Mouse (Mus musculus) heart, embryonic 16.5 days (tissue): ENCODE measurements around the gene Iqub. TPM values are rescaled to one million over a fixed set of nuclear protein-coding genes. Genes with fewer than 3 reads are reported as not detected.

Source experiments
- ATAC-seq: fragments of 200-750 bp; cut with Nextera tagmentation; replicated peaks from 2 replicates; pipeline ENCODE4 v1.8.0; 2017; ENCODE audit warnings: moderate number of reproducible peaks; ENCODE audit not compliant: insufficient read depth, low FRiP score; ENCODE audit errors: extremely low read depth
- H3K27ac ChIP-seq: fragments of 300-500 bp; sonication (generic); 2 replicates; pipeline ENCODE4 v1.5.1; 2014; ENCODE audit warnings: mild to moderate bottlenecking, low read length, control low read depth, moderate library complexity
- H3K27me3 ChIP-seq: fragments of 300-500 bp; sonication (generic); 2 replicates; pipeline ENCODE4 v1.6.1; 2014; ENCODE audit warnings: low read length, mixed read lengths; ENCODE audit not compliant: control insufficient read depth, insufficient read depth
- H3K36me3 ChIP-seq: fragments of 300-500 bp; sonication (generic); 2 replicates; pipeline ENCODE4 v1.6.1; 2014; ENCODE audit not compliant: control insufficient read depth, insufficient read depth
- H3K4me1 ChIP-seq: fragments of 300-500 bp; sonication (generic); 2 replicates; pipeline ENCODE4 v1.6.1; 2014; ENCODE audit warnings: low read length, mixed read lengths; ENCODE audit not compliant: control insufficient read depth, insufficient read depth
- H3K4me2 ChIP-seq: fragments of 300-500 bp; sonication (generic); 2 replicates; pipeline ENCODE4 v1.6.1; 2014; ENCODE audit warnings: low read depth, mild to moderate bottlenecking, control low read depth, low read length
- H3K4me3 ChIP-seq: fragments of 300-500 bp; sonication (generic); 2 replicates; pipeline ENCODE4 v1.5.1; 2014; ENCODE audit warnings: mild to moderate bottlenecking, control low read depth, low read length
- H3K9ac ChIP-seq: fragments of 300-500 bp; sonication (generic); 2 replicates; pipeline ENCODE4 v1.6.1; 2014; ENCODE audit warnings: low read length, control low read depth
- H3K9me3 ChIP-seq: fragments of 300-500 bp; sonication (generic); replicated peaks from 2 replicates; pipeline ENCODE4 v1.6.1; 2016; ENCODE audit warnings: low read length; ENCODE audit not compliant: control insufficient read depth
- WGBS: fragments of 180-500 bp; shearing (Covaris S2); extraction: QIAGEN DNeasy Blood & Tissue Kit; methylation state at CpG from one replicate; pipeline ENCODE4 v1.1.7; 2014; 5-methylcytosine and 5-hydroxymethylcytosine counted together
- polyA plus RNA-seq: library from polyadenylated mRNA; unstranded; fragments of >200 nt; fragmentation: Nextera tagmentation; extraction: Ambion mirVana; gene quantifications from 2 replicates; pipeline ENCODE4 v1.2.1, GENCODE M21; 2015

Iqub gene
- polyA plus RNA-seq, 1 experiment from 2014 or later = 0.30 TPM

DNA sequence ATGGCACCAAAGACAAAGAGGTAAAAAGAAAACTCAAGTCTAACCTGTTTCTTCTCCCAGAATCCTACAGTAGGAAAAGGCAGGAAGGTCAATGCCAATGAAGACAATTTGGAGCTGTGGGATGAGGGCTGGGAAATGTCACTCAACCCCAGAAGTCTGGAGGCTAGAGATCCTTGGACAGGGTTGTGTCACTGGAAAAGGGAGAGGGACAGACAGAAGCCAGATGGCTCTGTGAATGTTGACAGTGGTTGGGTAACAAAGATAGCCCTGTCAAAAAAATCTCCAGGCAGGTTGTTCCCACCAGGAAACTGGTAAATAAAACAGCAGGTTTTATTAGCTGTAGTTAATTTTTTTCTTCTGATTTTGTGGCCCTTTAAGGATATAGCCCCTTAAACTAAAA is 27.5 kb upstream of the Iqub start:
- Histone ChIP-seq H3K4me2 (no peak overlapping the region), H3K4me3 (no peak overlapping the region), H3K27ac (peak overlapping the region; percentile 77), H3K36me3 (no peaks in the 10 kb centered on the region), H3K9ac (no peak overlapping the region), H3K9me3 (no peaks in the 10 kb centered on the region), H3K27me3 (no peaks in the 10 kb centered on the region), H3K4me1 (peaks cover 29% of the 10 kb centered on the region)
- ATAC-seq = peak; percentile 68; the same call in 1 of the 2 replicates

DNA sequence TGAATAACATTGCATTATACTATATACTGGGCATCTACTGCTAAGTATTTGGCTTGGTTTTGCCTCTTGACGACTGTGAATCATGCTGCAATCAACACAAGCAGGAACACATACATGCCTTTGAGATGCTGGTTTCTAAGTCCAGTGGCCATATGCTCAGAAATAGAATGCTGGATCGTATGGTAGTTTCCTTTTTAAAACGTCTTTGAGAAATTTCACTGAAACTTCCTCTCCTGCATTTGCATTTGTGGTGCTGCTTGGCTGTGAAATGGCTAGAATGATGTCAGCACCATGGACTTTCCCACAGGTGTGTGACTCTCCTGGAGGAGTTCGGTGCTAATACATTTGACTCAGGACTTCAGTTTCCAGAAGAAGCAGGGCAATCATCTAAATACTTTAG is 25.2 kb upstream of the Iqub start:
- H3K4me1 ChIP-seq = peaks cover 17% of the 10 kb centered on the region
- no peak overlapping the region for H3K4me2 ChIP-seq
- no peak overlapping the region for H3K9ac ChIP-seq
- H3K9me3 ChIP-seq = no peaks in the 10 kb centered on the region
- no peak for ATAC-seq
- H3K27ac ChIP-seq = no peak overlapping the region
- H3K4me3 ChIP-seq = no peak overlapping the region
- 65% methylated on average over 4 of the region's 4 CpGs for WGBS
- no peaks in the 10 kb centered on the region for H3K27me3 ChIP-seq
- H3K36me3 ChIP-seq = no peaks in the 10 kb centered on the region

DNA sequence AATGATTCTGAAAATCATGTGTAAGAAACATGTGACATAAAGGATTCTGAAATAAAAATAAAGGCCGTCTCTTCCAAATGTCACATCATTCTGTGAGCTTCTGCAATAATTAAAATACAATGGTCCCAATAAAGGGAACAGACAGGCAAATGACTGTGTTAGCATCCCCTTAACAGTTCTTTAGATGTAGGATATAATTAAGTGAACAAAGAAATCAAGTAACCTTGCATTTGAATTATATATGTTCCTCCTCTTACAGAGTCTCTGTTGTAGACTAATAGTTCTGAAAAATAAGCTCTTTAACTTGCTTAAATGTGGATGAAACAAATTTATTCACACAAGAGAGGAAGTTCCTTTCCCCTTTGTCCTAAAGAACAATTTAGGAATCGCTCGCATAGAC is 23.6 kb upstream of the Iqub start:
- no peak overlapping the region for H3K9ac ChIP-seq
- 91% methylated on average over 3 of the region's 3 CpGs for WGBS
- no peak overlapping the region for H3K27ac ChIP-seq
- H3K4me3 ChIP-seq = no peak overlapping the region
- no peaks in the 10 kb centered on the region for H3K9me3 ChIP-seq
- no peak for ATAC-seq
- H3K4me1 ChIP-seq = peaks cover 17% of the 10 kb centered on the region
- no peak overlapping the region for H3K4me2 ChIP-seq
- H3K27me3 ChIP-seq = no peaks in the 10 kb centered on the region
- no peaks in the 10 kb centered on the region for H3K36me3 ChIP-seq

DNA sequence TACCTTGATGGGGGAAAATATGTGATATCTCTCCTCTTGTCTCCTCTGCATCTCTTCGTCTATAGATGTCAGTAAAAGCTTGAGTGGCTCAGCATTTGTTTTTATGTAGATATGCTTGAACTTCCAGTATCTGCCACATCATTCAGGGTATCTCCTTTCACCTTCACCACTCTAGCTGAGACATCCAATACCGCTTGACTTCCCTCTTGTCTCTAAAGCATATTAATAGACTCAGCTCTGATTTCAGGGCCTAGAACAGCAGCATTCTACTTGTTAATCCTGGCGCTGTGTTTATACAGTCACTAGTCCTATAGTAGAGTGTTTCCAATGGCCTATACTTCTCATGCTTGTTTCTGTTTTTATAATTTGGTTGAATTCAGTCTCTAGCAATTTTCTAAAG is 17.9 kb upstream of the Iqub start:
- ATAC-seq = no peak
- Histone ChIP-seq H3K4me3 (no peak overlapping the region), H3K9ac (no peak overlapping the region), H3K4me2 (no peak overlapping the region), H3K9me3 (no peaks in the 10 kb centered on the region), H3K4me1 (peaks cover 22% of the 10 kb centered on the region), H3K27ac (0 out of 2 replicates have a peak overlapping the region, but pooled peaks have one; percentile 13), H3K27me3 (no peaks in the 10 kb centered on the region), H3K36me3 (no peaks in the 10 kb centered on the region)
- 42% methylated on average over 3 of the region's 3 CpGs for WGBS

DNA sequence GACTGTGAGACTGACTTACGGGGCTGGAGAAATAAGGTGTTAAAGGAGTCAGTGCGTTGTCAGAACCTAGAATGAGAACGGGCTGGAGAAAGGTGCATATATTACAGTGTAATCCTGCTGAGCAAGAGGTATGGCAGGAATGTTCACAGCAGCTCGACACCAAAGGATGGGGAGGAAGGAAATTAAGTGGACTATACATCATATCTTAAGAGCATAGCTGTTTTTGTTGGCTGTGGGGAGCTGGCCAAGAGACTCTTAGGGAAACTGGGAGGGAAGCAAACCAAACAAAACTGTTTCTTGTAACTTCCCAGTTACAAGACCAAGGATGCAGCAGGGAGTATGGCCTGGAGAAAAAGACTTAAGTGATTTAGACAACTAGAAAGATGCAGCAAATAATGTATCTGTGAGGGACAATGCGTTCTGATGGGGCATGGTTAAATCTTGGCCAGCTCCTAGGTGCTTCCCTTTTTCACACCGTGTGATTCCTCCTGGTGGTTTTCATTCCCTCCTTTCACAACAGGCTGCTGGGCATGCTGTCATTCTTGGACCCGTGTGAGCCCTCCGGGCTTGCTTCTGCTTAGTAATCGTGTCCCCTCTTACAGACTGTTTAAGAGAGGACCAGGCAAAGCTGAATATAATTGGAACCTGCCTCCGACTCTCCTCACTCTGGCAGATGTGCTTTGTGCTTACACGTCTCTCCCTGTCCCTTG is 16.0 kb upstream of the Iqub start:
- H3K4me2 ChIP-seq = peak overlapping the region; percentile 56
- H3K4me3 ChIP-seq = peak overlapping the region; percentile 31
- peaks cover 30% of the 10 kb centered on the region for H3K4me1 ChIP-seq
- no peaks in the 10 kb centered on the region for H3K27me3 ChIP-seq
- H3K9ac ChIP-seq = peak overlapping the region; percentile 1; the same call in 1 of the 2 replicates
- H3K36me3 ChIP-seq = no peaks in the 10 kb centered on the region
- WGBS = 24% methylated on average over 11 of the region's 11 CpGs
- ATAC-seq = no peak
- peak overlapping the region; percentile 73 for H3K27ac ChIP-seq
- no peaks in the 10 kb centered on the region for H3K9me3 ChIP-seq

DNA sequence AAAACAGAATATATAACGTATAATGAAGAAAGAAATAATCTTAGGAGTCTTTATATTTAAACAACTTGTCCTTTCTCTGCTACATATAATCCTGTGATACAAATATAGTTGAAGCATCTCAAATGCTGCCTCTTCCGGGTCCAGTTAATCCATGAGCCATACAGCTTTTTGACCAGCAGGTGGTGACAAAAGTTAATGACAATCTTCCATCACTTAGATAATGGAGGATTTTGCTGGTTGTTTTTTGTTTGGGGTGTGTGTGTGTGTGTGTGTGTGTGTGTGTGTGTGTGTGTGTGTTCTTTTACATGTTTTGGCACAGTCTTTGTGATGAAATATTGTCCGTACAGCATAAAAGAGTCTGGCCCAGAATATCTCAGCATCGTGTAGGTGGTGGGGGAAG is 15.3 kb upstream of the Iqub start:
- H3K4me3 ChIP-seq = peak overlapping the region; percentile 31
- ATAC-seq = no peak
- H3K4me1 ChIP-seq = peaks cover 36% of the 10 kb centered on the region
- no peaks in the 10 kb centered on the region for H3K36me3 ChIP-seq
- H3K4me2 ChIP-seq = peak overlapping the region; percentile 56
- H3K9me3 ChIP-seq = no peaks in the 10 kb centered on the region
- no peaks in the 10 kb centered on the region for H3K27me3 ChIP-seq
- 11% methylated on average over 4 of the region's 4 CpGs for WGBS
- peak overlapping the region; percentile 1; the same call in 1 of the 2 replicates for H3K9ac ChIP-seq
- H3K27ac ChIP-seq = no peak overlapping the region; the same call in 1 of the 2 replicates

DNA sequence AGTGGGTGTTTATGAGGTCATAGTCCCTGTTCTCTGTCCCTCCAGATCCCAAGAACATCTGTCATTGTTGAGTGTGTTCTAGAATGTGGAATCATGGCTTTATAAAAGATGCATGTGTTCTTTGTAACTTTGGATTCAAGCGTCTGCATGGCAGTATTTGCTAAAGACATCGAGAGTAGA is 13.1 kb upstream of the Iqub start, which contains the start of gene Asb15:
Gene Asb15 (plus strand): TSS at position 81 of the 180 bp plus-strand sequence.
- Histone ChIP-seq H3K4me1 (peaks cover 35% of the 10 kb centered on the region), H3K9ac (peak within 1 kb of the TSS; percentile 86), H3K4me2 (peak within 1 kb of the TSS; percentile 89), H3K36me3 (no peaks in the 10 kb centered on the region), H3K4me3 (peak within 1 kb of the TSS; percentile 92), H3K27ac (peak within 1 kb of the TSS; percentile 80), H3K27me3 (no peaks in the 10 kb centered on the region), H3K9me3 (no peaks in the 10 kb centered on the region)
- 42% methylated on average over 2 of the region's 2 CpGs for WGBS
- ATAC-seq = no peak

DNA sequence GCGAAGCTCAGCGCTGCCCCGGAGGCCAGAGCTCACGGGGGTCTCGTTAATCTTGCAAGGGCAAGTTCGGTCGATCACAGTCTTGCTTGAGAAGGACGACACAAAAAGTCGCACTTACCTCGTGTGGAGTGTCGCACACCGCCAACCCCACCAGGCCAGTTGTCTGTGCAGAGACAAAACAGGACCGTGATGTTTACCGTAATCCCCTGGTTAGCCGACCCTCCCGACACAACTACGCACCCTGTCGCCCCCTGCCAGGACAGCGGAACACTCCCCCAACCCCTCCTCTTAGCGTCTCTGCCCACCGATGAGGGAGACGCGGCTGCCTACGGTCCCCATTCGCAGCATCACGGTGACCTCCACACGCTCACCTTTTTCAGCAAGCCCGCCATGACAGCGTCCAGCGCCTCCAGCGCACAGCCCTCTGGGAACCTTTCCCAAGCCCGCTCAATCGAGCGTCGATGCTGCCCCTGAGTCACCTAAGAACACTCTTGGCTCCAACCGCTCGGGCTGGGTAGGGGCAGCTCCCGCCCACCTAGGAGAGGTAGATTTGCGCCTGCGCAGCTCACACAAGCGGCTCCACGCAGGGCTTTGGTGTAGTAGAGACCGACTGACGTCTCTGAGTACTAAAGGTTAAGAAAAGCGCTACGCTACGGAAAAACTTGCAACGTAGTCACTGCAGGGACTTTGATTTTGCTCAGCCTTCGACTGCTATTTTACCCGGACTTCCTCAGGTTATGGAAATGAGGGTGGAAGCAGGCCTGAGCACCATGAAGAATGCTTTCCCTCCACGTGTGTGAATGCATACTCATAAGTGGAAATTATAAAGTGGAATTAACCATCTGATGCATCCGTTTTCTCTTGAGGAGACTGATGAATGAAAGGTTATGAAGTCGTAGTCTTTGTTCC is 12.5 kb upstream of the Iqub start, which contains the start of gene Ndufa5:
Gene Ndufa5 (minus strand): TSS at position 859 of the 909 bp plus-strand sequence.
- WGBS = under 1% methylated on average over 53 of the region's 53 CpGs
- Histone ChIP-seq H3K9me3 (no peaks in the 10 kb centered on the region), H3K4me3 (peak within 1 kb of the TSS; percentile 92), H3K4me2 (peak within 1 kb of the TSS; percentile 89), H3K27me3 (no peaks in the 10 kb centered on the region), H3K27ac (peak within 1 kb of the TSS; percentile 80), H3K36me3 (peaks cover 2% of the 10 kb centered on the region), H3K4me1 (peaks cover 34% of the 10 kb centered on the region), H3K9ac (peak within 1 kb of the TSS; percentile 86)
- peak; percentile 97 for ATAC-seq

DNA sequence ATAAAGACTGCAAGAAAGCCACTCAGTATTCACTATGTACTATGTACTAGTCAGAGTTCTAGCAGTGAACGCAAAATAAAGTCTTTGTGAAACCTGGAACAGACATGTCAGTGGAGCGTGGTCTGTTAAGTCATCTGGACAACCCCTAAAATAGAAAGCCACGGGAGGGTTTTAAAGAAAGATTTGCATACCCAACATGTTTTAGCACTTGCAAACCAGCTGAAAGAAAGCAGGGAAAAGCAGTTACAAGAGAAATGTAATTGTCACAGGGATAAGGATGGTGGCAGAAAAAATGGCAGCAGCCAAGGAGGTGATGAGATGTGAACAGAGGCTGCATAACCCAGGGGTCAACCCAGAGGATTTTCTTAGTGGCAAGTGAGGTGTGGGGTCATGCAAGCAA is 10.8 kb upstream of the Iqub start:
- ATAC-seq = no peak
- peak overlapping the region; percentile 92; the same call in 1 of the 2 replicates for H3K4me3 ChIP-seq
- no peaks in the 10 kb centered on the region for H3K9me3 ChIP-seq
- H3K9ac ChIP-seq = no peak overlapping the region
- H3K27ac ChIP-seq = no peak overlapping the region
- H3K4me2 ChIP-seq = peak overlapping the region; percentile 89
- WGBS = 58% methylated on average over 3 of the region's 3 CpGs
- peaks cover 19% of the 10 kb centered on the region for H3K36me3 ChIP-seq
- H3K4me1 ChIP-seq = peaks cover 22% of the 10 kb centered on the region
- no peaks in the 10 kb centered on the region for H3K27me3 ChIP-seq
